Mouse (Mus musculus) embryonic facial prominence, embryonic 14.5 days (tissue): ENCODE measurements around the gene Ccdc103. TPM values are rescaled to one million over a fixed set of nuclear protein-coding genes. Genes with fewer than 3 reads are reported as not detected.

Experiments used
- ATAC-seq: fragments of 200-750 bp; cut with Nextera tagmentation; 2 replicates; pipeline ENCODE4 v1.8.0; 2017; ENCODE audit warnings: low read depth, moderate number of reproducible peaks, moderate TSS enrichment
- DNase-seq: peaks from one replicate; pipeline ENCODE4 v3.0.0-alpha.2; 2015; ENCODE audit warnings: low spot score
- H3K27ac ChIP-seq: fragments of 300-500 bp; sonication (generic); replicated peaks from 2 replicates; pipeline ENCODE4 v1.5.1; 2014; ENCODE audit warnings: low read depth, mild to moderate bottlenecking, low read length, moderate library complexity
- H3K27me3 ChIP-seq: fragments of 300-500 bp; sonication (generic); replicated peaks from 2 replicates; pipeline ENCODE4 v1.6.1; 2014; ENCODE audit warnings: low read length; ENCODE audit not compliant: control insufficient read depth, insufficient read depth
- H3K36me3 ChIP-seq: fragments of 300-500 bp; sonication (generic); 2 replicates; pipeline ENCODE4 v1.6.1; 2014; ENCODE audit warnings: low read length, mixed read lengths; ENCODE audit not compliant: control insufficient read depth, insufficient read depth
- H3K4me1 ChIP-seq: fragments of 300-500 bp; sonication (generic); 2 replicates; pipeline ENCODE4 v1.6.1; 2014; ENCODE audit warnings: antibody characterized with exemption, low read length; ENCODE audit not compliant: control insufficient read depth, insufficient read depth
- H3K4me2 ChIP-seq: fragments of 300-500 bp; sonication (generic); 2 replicates; pipeline ENCODE4 v1.6.1; 2014; ENCODE audit warnings: low read depth, mild to moderate bottlenecking, low read length, moderate library complexity, mixed read lengths
- H3K4me3 ChIP-seq: fragments of 300-500 bp; sonication (generic); 2 replicates; pipeline ENCODE4 v1.5.1; 2014; ENCODE audit warnings: low read depth, mild to moderate bottlenecking, low read length
- H3K9ac ChIP-seq: fragments of 300-500 bp; sonication (generic); 2 replicates; pipeline ENCODE4 v1.6.1; 2014; ENCODE audit warnings: low read depth, mild to moderate bottlenecking, low read length, moderate library complexity, mixed read lengths
- H3K9me3 ChIP-seq: fragments of 300-500 bp; sonication (generic); 2 replicates; pipeline ENCODE4 v1.6.1; 2016; ENCODE audit warnings: low read length; ENCODE audit not compliant: control insufficient read depth
- WGBS: fragments of 180-500 bp; shearing (Covaris S2); extraction: QIAGEN DNeasy Blood & Tissue Kit; methylation state at CpG from one replicate; pipeline ENCODE4 v1.1.7; 2014; 5-methylcytosine and 5-hydroxymethylcytosine counted together
- polyA plus RNA-seq: library from polyadenylated mRNA; unstranded; fragments of >200 nt; fragmentation: Nextera tagmentation; extraction: Ambion mirVana; gene quantifications from 2 replicates; pipeline ENCODE4 v1.2.1, GENCODE M21; 2014

Gene Ccdc103
- polyA plus RNA-seq, 1 experiment from 2014 or later, result 2.3 TPM

- no peak overlapping the region for H3K4me2 ChIP-seq
- no peaks in the 10 kb centered on the region for H3K9me3 ChIP-seq
- no peak for ATAC-seq
- peaks cover 12% of the 10 kb centered on the region; the same call in 1 of the 2 replicates for H3K27me3 ChIP-seq
- 71% methylated on average over 20 of the region's 20 CpGs for WGBS
- H3K36me3 ChIP-seq, result no peaks in the 10 kb centered on the region
- H3K4me3 ChIP-seq, result no peak overlapping the region
- no peak overlapping the region for H3K27ac ChIP-seq
- no peak for DNase-seq
- no peak overlapping the region for H3K9ac ChIP-seq
- H3K4me1 ChIP-seq, result peaks cover 7% of the 10 kb centered on the region; the same call in 1 of the 2 replicates
These were observed 15.6 kb downstream of the Ccdc103 start for GRCm38 (mm10) chr11:102896641-102897040.

- no peak overlapping the region for H3K4me2 ChIP-seq
- ATAC-seq (no peak), DNase-seq (no peak)
- peaks cover 12% of the 10 kb centered on the region; the same call in 1 of the 2 replicates for H3K27me3 ChIP-seq
- WGBS, result 68% methylated on average over 9 of the region's 9 CpGs
- no peaks in the 10 kb centered on the region for H3K36me3 ChIP-seq
- peaks cover 6% of the 10 kb centered on the region; the same call in 1 of the 2 replicates for H3K4me1 ChIP-seq
- no peaks in the 10 kb centered on the region for H3K9me3 ChIP-seq
- H3K27ac ChIP-seq, result no peak overlapping the region
- H3K9ac ChIP-seq, result no peak overlapping the region
- no peak overlapping the region for H3K4me3 ChIP-seq
These were observed 17.4 kb downstream of the Ccdc103 start for GRCm38 (mm10) chr11:102898408-102898807.

DNA sequence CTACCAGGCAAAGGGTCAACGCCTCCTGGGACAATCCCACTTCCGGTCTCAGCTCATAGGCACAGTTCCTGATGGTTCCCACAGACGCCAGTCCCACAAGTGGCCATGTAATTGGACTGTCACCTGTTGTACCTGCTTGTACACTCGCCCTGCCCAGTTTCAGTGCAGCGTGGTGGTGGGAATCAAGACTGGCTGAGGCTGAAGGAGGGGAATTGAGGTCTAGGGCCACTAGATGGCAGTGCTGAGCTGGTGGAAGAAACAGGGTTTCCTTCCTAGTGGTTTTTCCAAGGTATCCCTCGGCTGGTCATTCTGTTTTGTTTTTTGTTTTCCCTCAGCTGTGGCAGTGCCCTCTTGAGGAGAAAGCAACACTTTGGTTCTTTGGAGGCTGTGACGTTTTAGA is 19.8 kb downstream of the Ccdc103 start, which contains the start of gene Gfap:
Gene Gfap, minus strand, starts transcription at position 150 of the 400 bp plus-strand sequence.
- ATAC-seq (peak; percentile 76), DNase-seq (peak; percentile 80)
- Histone ChIP-seq H3K27ac (no peak within 1 kb of the TSS), H3K4me3 (no peak within 1 kb of the TSS), H3K4me1 (0 out of 2 replicates have a peak, but pooled peaks cover 4% of the 10 kb centered on the region), H3K9ac (no peak within 1 kb of the TSS), H3K4me2 (no peak within 1 kb of the TSS), H3K36me3 (peaks cover 8% of the 10 kb centered on the region), H3K9me3 (no peaks in the 10 kb centered on the region), H3K27me3 (no peaks in the 10 kb centered on the region)
- WGBS, result 15% methylated on average over 7 of the region's 7 CpGs

GRCm38 (mm10) chr11:102901199-102901598 is 20.2 kb downstream of the Ccdc103 start:
- H3K36me3 ChIP-seq, result peaks cover 12% of the 10 kb centered on the region
- DNase-seq (no peak), ATAC-seq (no peak)
- 0 out of 2 replicates have a peak, but pooled peaks cover 4% of the 10 kb centered on the region for H3K4me1 ChIP-seq
- H3K27me3 ChIP-seq, result no peaks in the 10 kb centered on the region
- 68% methylated on average over 4 of the region's 4 CpGs for WGBS
- no peaks in the 10 kb centered on the region for H3K9me3 ChIP-seq
- no peak overlapping the region for H3K4me2 ChIP-seq
- no peak overlapping the region for H3K27ac ChIP-seq
- no peak overlapping the region for H3K4me3 ChIP-seq
- H3K9ac ChIP-seq, result no peak overlapping the region

GRCm38 (mm10) chr11:102902107-102902506 is 21.1 kb downstream of the Ccdc103 start:
- Histone ChIP-seq H3K4me2 (no peak overlapping the region), H3K4me1 (0 out of 2 replicates have a peak, but pooled peaks cover 4% of the 10 kb centered on the region), H3K4me3 (no peak overlapping the region), H3K36me3 (peaks cover 20% of the 10 kb centered on the region), H3K27ac (no peak overlapping the region), H3K9ac (no peak overlapping the region), H3K27me3 (no peaks in the 10 kb centered on the region), H3K9me3 (no peaks in the 10 kb centered on the region)
- DNase-seq (no peak), ATAC-seq (no peak)
- 79% methylated on average over 5 of the region's 5 CpGs for WGBS

DNA sequence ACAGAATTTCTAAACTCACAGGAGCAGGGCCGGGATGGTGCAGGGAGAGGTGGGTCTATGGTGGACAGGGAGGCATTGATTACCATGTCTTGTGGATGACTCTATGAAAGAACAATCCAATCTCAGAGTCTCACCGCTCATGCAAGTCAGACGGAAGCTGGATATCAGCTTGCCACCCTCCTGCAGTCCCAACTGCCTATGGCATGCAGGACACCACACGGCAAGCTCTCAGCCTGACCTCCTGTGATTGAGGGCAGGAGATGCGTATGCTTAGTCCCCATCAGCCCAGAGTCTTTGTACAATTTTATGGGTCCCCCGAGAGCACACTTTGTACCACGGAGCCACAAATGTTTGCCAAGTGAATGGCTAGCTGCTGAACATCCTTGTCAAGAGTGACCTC is 22.6 kb downstream of the Ccdc103 start:
- H3K4me2 ChIP-seq, result no peak overlapping the region
- peaks cover 36% of the 10 kb centered on the region for H3K36me3 ChIP-seq
- no peak overlapping the region for H3K9ac ChIP-seq
- no peaks in the 10 kb centered on the region for H3K4me1 ChIP-seq
- H3K27me3 ChIP-seq, result no peaks in the 10 kb centered on the region
- no peak overlapping the region for H3K27ac ChIP-seq
- DNase-seq (no peak), ATAC-seq (no peak)
- no peaks in the 10 kb centered on the region for H3K9me3 ChIP-seq
- WGBS, result 58% methylated on average over 6 of the region's 7 CpGs
- no peak overlapping the region for H3K4me3 ChIP-seq

DNA sequence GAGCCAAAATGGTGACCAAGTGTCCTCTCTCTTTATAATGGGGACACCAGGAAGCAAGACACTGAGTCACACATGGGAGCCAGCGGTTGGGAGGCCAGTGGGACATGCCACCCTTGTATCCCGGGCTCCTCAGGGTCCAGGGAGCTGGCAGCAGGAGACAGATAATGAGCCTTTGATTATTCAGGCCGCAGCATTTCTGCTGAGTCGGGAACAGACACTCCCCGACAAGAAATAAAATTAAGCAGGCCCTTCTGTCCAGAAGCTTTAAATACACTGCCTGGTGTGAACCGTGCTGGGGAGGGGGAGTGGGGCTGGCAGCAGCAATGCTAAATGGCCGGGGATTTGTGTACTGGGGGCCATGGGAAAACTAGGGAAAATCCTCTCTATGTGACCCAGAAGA is 30.4 kb downstream of the Ccdc103 start:
- Histone ChIP-seq H3K4me2 (no peak overlapping the region), H3K9me3 (no peaks in the 10 kb centered on the region), H3K36me3 (peaks cover 94% of the 10 kb centered on the region), H3K4me3 (no peak overlapping the region), H3K4me1 (no peaks in the 10 kb centered on the region), H3K27ac (no peak overlapping the region), H3K27me3 (no peaks in the 10 kb centered on the region), H3K9ac (no peak overlapping the region)
- DNase-seq, result no peak
- 78% methylated on average over 7 of the region's 7 CpGs for WGBS
- ATAC-seq, result no peak

DNA sequence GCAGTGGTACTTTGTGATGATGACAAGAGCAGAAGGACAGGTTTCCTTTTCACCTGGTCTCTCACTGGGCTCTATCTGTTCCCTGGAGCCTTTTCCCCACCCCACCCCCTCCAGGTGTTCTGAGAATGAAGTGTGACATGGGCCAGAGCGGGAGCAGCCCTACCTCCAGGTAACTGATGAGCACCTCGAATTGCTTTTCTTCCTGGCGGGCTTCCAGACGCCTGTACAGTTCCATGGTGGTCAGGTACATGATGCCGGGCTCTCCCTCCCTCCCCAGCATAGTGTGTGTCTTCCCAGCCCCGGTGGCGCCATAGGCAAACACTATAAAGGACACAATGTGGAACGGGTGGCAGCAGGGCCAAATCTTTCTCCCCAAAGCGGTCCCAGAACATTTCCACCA is 34.4 kb downstream of the Ccdc103 start:
- DNase-seq (no peak), ATAC-seq (no peak)
- Histone ChIP-seq H3K9me3 (no peaks in the 10 kb centered on the region), H3K9ac (no peak overlapping the region), H3K36me3 (peaks cover 55% of the 10 kb centered on the region), H3K4me3 (no peak overlapping the region), H3K27ac (no peak overlapping the region), H3K27me3 (no peaks in the 10 kb centered on the region), H3K4me2 (no peak overlapping the region), H3K4me1 (no peaks in the 10 kb centered on the region)
- WGBS, result 92% methylated on average over 9 of the region's 9 CpGs

- Histone ChIP-seq H3K36me3 (peaks cover 44% of the 10 kb centered on the region), H3K27me3 (no peaks in the 10 kb centered on the region), H3K4me1 (0 out of 2 replicates have a peak, but pooled peaks cover 4% of the 10 kb centered on the region), H3K27ac (no peak overlapping the region), H3K9ac (no peak overlapping the region), H3K4me2 (no peak overlapping the region), H3K4me3 (no peak overlapping the region), H3K9me3 (no peaks in the 10 kb centered on the region)
- ATAC-seq, result no peak
- WGBS, result 55% methylated on average over 4 of the region's 4 CpGs
- no peak for DNase-seq
These were observed 37.1 kb downstream of the Ccdc103 start for GRCm38 (mm10) chr11:102918077-102918476.
